In genomic region chr8:94326016-94326415, GRCm38 (mm10) we compare ENCODE assay signal across 28 mouse cellular contexts. TPM values are rescaled to one million over a fixed set of nuclear protein-coding genes. Genes with fewer than 3 reads are reported as not detected.
DNase-seq lines count a peak whose midpoint lies in the region; ATAC-seq and TF ChIP-seq lines count a peak whose summit lies in the region.
"Had no signal": no experiment of that assay in that cellular context is flagged by ENCODE, and none has a peak within 500 bp of the region (broad histone marks: within the 10 kb centered on the region; RNA-seq: fewer than 3 reads in every experiment).

No protein-coding gene starts in this region.

- peaks cover 6% of the 10 kb centered on the region; the same call in 1 of the 2 replicates for H3K4me1 ChIP-seq in lung, postnatal 0 days (ENCODE audit: insufficient read depth, low read depth, low read length)
- no peaks in the 10 kb centered on the region for H3K4me1 ChIP-seq in forebrain, embryonic 14.5 days (ENCODE audit: control insufficient read depth, insufficient read depth, low read length)
- H3K4me1 ChIP-seq: forebrain, embryonic 13.5 days; hindbrain, embryonic 12.5 days; intestine, embryonic 15.5 days; liver, embryonic 15.5 days; midbrain, embryonic 12.5 days; neural tube, embryonic 13.5 days had no signal

- no peaks in the 10 kb centered on the region for H3K27me3 ChIP-seq in lung, postnatal 0 days (replicated peaks; ENCODE audit: insufficient read depth, low read length)
- no peaks in the 10 kb centered on the region for H3K27me3 ChIP-seq in forebrain, embryonic 14.5 days (replicated peaks; ENCODE audit: control insufficient read depth, insufficient read depth, low read length)
- H3K27me3 ChIP-seq: CH12.LX; forebrain, embryonic 13.5 days; hindbrain, embryonic 12.5 days; intestine, embryonic 15.5 days; liver, embryonic 15.5 days; midbrain, embryonic 12.5 days; neural tube, embryonic 13.5 days had no signal

- H3K4me2 ChIP-seq in lung, postnatal 0 days (replicated peaks; ENCODE audit: low read depth, low read length): no peak overlapping the region
- H3K4me2 ChIP-seq in forebrain, embryonic 14.5 days (ENCODE audit: low read length): no peak overlapping the region
- H3K4me2 ChIP-seq: forebrain, embryonic 13.5 days; heart, embryonic 15.5 days; hindbrain, embryonic 12.5 days; intestine, embryonic 15.5 days; liver, embryonic 15.5 days; lung, embryonic 14.5 days; midbrain, embryonic 12.5 days; neural tube, embryonic 13.5 days had no signal

- no peak overlapping the region for H3K27ac ChIP-seq in lung, postnatal 0 days (ENCODE audit: low read length)
- no peak overlapping the region for H3K27ac ChIP-seq in forebrain, embryonic 14.5 days (ENCODE audit: low read depth, low read length)
- H3K27ac ChIP-seq: forebrain, embryonic 13.5 days; heart, embryonic 10.5 days; heart, embryonic 15.5 days; hindbrain, embryonic 12.5 days; hindbrain, postnatal 0 days; intestine, embryonic 15.5 days; liver, embryonic 15.5 days; midbrain, embryonic 12.5 days; neural tube, embryonic 13.5 days had no signal

- TF ChIP-seq CTCF in lung, postnatal 0 days (IDR thresholded peaks at IDR 0.05): no peak

- DNase-seq in lung, postnatal 0 days (ENCODE audit: low spot score): peak; percentile 38
- no peak for DNase-seq in lung, postnatal 4 days
- DNase-seq in adipocyte (ENCODE audit: low spot score): peak; percentile 14
- peak; percentile 67 for DNase-seq in kidney, adult 9 months
- DNase-seq in forebrain, embryonic 14.5 days (ENCODE audit: low spot score): no peak
- DNase-seq: adrenal gland, adult 2 months; cerebellum, adult 2 months; cerebellum, postnatal 14 days; gastrocnemius, postnatal 14 days; heart, adult 11 months; liver; lung, embryonic 14.5 days; right cerebral cortex, postnatal 4 days; thymus, postnatal 4 days had no signal

- no peak overlapping the region for H3K4me3 ChIP-seq in lung, postnatal 0 days (ENCODE audit: low read depth, low read length)
- no peak overlapping the region for H3K4me3 ChIP-seq in forebrain, embryonic 14.5 days (ENCODE audit: low read depth, low read length)
- H3K4me3 ChIP-seq: erythroblast, embryonic 14.5 days; forebrain, embryonic 13.5 days; heart, embryonic 10.5 days; heart, embryonic 15.5 days; hindbrain, embryonic 12.5 days; intestine, embryonic 15.5 days; liver, embryonic 15.5 days; midbrain, embryonic 12.5 days; neural tube, embryonic 13.5 days had no signal

- 48% methylated on average over 4 of the region's 4 CpGs for WGBS in lung, postnatal 0 days
- WGBS in forebrain, embryonic 14.5 days: 82% methylated on average over 4 of the region's 4 CpGs

- ATAC-seq in lung, postnatal 0 days: 0 out of 2 replicates have a peak, but pooled peaks have one; percentile 16
- ATAC-seq in activated CD4-positive, CD25-positive, alpha-beta regulatory T cell, adult 4 months: no peak
- ATAC-seq in forebrain, embryonic 14.5 days: no peak
- ATAC-seq: forebrain, embryonic 13.5 days; hindbrain, postnatal 0 days; intestine, embryonic 15.5 days had no signal

- H3K9me3 ChIP-seq in lung, postnatal 0 days (ENCODE audit: low read length): no peaks in the 10 kb centered on the region
- H3K9me3 ChIP-seq in forebrain, embryonic 14.5 days (replicated peaks; ENCODE audit: control insufficient read depth, low read length): no peaks in the 10 kb centered on the region
- H3K9me3 ChIP-seq: forebrain, embryonic 13.5 days; heart, embryonic 10.5 days; heart, embryonic 15.5 days; hindbrain, embryonic 12.5 days; intestine, embryonic 15.5 days; liver, embryonic 15.5 days; midbrain, embryonic 12.5 days; neural tube, embryonic 13.5 days had no signal

- TF ChIP-seq EP300 in lung, postnatal 0 days (IDR thresholded peaks at IDR 0.05): no peak

- no peaks in the 10 kb centered on the region for H3K36me3 ChIP-seq in lung, postnatal 0 days (ENCODE audit: insufficient read depth, low read length)
- 0 out of 2 replicates have a peak, but pooled peaks cover 5% of the 10 kb centered on the region for H3K36me3 ChIP-seq in forebrain, embryonic 14.5 days (ENCODE audit: control insufficient read depth, insufficient read depth, low read length)
- H3K36me3 ChIP-seq: heart, embryonic 10.5 days; heart, embryonic 15.5 days; hindbrain, embryonic 12.5 days; intestine, embryonic 15.5 days; liver, embryonic 15.5 days; midbrain, embryonic 12.5 days had no signal

- H3K9ac ChIP-seq in lung, postnatal 0 days (replicated peaks; ENCODE audit: low read depth): no peak overlapping the region
- no peak overlapping the region for H3K9ac ChIP-seq in forebrain, embryonic 14.5 days (ENCODE audit: low read length)
- H3K9ac ChIP-seq: forebrain, embryonic 13.5 days; heart, embryonic 15.5 days; hindbrain, embryonic 12.5 days; intestine, embryonic 15.5 days; liver, embryonic 15.5 days; lung, embryonic 14.5 days; midbrain, embryonic 12.5 days; neural tube, embryonic 13.5 days had no signal

RNA-seq across cellular contexts. Expression of gene Slc12a3, which starts 3.0 kb away (rescaled TPM):
- 0.11 and 0.12 TPM in 2 replicates for polyA plus RNA-seq in lung, postnatal 0 days (2015; fragmentation: Nextera tagmentation; extraction: Ambion mirVana)
- not detected for polyA plus RNA-seq in activated CD4-positive, CD25-positive, alpha-beta regulatory T cell, adult 4 months (2017; shearing (Covaris generic))
- not detected in 2 replicates for polyA plus RNA-seq in forebrain, embryonic 14.5 days (2014; fragmentation: Nextera tagmentation; extraction: Ambion mirVana)
- polyA plus RNA-seq: adrenal gland, adult 2 months; C2C12; erythroblast, embryonic 14.5 days; forebrain, embryonic 13.5 days; hindbrain, embryonic 12.5 days; limb, embryonic 11.5 days; lung, embryonic 14.5 days; midbrain, embryonic 12.5 days had no signal

Comparison
In these comparisons a context has a peak if more than half of its experiments do, and no peak if none do; other contexts are left out.
1. DNase-seq: peak in lung, postnatal 0 days (single experiment), adipocyte (single experiment) and kidney, adult 9 months (single experiment); none in lung, postnatal 4 days (0 of 2) and forebrain, embryonic 14.5 days (single experiment).